Mouse (Mus musculus) neural tube, embryonic 11.5 days (tissue): ENCODE measurements at regions not wholly inside any gene's neighbourhood (a gene's known extent, or its start where the extent isn't known, plus 50 kb on each side); places are given as distances from the start of the nearest gene placed in this dataset.
"Not testable (repeated sequence)": the region's sequence is repeated elsewhere in the genome, so short reads cannot be mapped to it uniquely, and the experiment has no call there.

Experiments
- ATAC-seq: fragments of 200-750 bp; cut with Nextera tagmentation; 2 replicates; pipeline ENCODE4 v1.8.0; 2017; ENCODE audit warnings: moderate number of reproducible peaks, mild to moderate bottlenecking, moderate TSS enrichment, moderate library complexity; ENCODE audit not compliant: insufficient read depth, low FRiP score, low TSS enrichment
- DNase-seq: peaks from one replicate; pipeline ENCODE4 v3.0.0-alpha.2; 2015; ENCODE audit warnings: low spot score
- H3K27ac ChIP-seq: fragments of 300-500 bp; sonication (generic); 2 replicates; pipeline ENCODE4 v1.5.1; 2014; ENCODE audit warnings: low read depth, mild to moderate bottlenecking, low read length
- H3K27me3 ChIP-seq: fragments of 300-500 bp; sonication (generic); 2 replicates; pipeline ENCODE4 v1.6.1; 2014; ENCODE audit warnings: mild to moderate bottlenecking, low read length, mixed read lengths; ENCODE audit not compliant: control insufficient read depth, insufficient read depth
- H3K36me3 ChIP-seq: fragments of 300-500 bp; sonication (generic); 2 replicates; pipeline ENCODE4 v1.6.1; 2014; ENCODE audit warnings: mild to moderate bottlenecking, low read length, moderate library complexity, mixed read lengths; ENCODE audit not compliant: control insufficient read depth, insufficient read depth
- H3K4me1 ChIP-seq: fragments of 300-500 bp; sonication (generic); 2 replicates; pipeline ENCODE4 v1.6.1; 2014; ENCODE audit warnings: low read length, mixed read lengths; ENCODE audit not compliant: control insufficient read depth, insufficient read depth
- H3K4me2 ChIP-seq: fragments of 300-500 bp; sonication (generic); 2 replicates; pipeline ENCODE4 v1.6.1; 2014; ENCODE audit warnings: low read depth, mild to moderate bottlenecking, moderate library complexity
- H3K4me3 ChIP-seq: fragments of 300-500 bp; sonication (generic); 2 replicates; pipeline ENCODE4 v1.5.1; 2014; ENCODE audit warnings: low read depth, low read length
- H3K9ac ChIP-seq: fragments of 300-500 bp; sonication (generic); 2 replicates; pipeline ENCODE4 v1.6.1; 2014; ENCODE audit warnings: mild to moderate bottlenecking, low read length
- H3K9me3 ChIP-seq: fragments of 300-500 bp; sonication (generic); 2 replicates; pipeline ENCODE4 v1.6.1; 2016; ENCODE audit warnings: low read length; ENCODE audit not compliant: control insufficient read depth
- WGBS: fragments of 180-500 bp; shearing (Covaris S2); extraction: QIAGEN DNeasy Blood & Tissue Kit; methylation state at CpG from one replicate; pipeline ENCODE4 v1.1.7; 2014; 5-methylcytosine and 5-hydroxymethylcytosine counted together

DNA sequence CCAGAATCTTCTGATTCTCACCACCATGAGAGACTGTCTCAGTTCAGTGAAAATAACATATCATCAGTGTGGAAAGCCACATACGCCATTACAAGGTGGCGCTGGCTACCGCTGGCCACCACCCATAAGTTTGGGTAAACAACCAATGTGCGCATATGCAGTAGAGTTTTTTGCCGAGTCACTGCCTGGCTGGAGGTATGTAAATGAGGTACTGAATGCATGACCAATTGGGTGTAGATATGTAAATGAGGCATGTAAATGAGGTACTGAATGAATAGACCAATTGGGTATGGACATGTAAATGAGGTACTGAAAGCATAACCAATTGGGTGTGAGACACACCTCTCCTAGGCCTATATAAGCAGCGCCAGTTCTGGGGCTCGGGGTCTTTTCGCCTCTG is 136.3 kb downstream of the Dad1 start:
- H3K4me2 ChIP-seq, H3K27ac ChIP-seq, H3K4me1 ChIP-seq, H3K27me3 ChIP-seq, H3K4me3 ChIP-seq, ATAC-seq, H3K36me3 ChIP-seq, H3K9me3 ChIP-seq, H3K9ac ChIP-seq, DNase-seq: not testable (repeated sequence)
- WGBS = 92% methylated on average over 8 of the region's 8 CpGs

DNA sequence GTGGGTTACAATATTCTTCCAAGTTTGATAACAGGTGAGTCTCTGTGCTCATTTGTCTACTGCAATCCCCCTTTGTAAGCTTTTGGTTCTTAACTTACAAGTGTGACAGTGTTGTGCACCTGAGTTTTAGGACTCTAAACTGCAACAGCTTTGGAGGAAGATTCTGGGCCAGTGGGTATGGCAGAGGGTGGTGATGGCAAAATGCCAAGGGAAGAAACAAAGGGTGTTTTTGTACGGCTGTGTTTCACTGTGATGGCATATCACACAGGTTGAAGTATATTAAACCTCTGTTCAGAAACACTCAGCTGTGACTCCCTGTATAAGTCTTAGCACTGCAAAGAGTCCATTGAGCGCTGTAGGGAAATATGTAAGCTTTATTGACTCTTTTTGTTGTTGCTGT is 140.7 kb downstream of the Dad1 start:
- no peaks in the 10 kb centered on the region for H3K36me3 ChIP-seq
- H3K4me3 ChIP-seq = no peak overlapping the region
- H3K4me1 ChIP-seq = no peaks in the 10 kb centered on the region
- H3K9ac ChIP-seq = no peak overlapping the region
- no peaks in the 10 kb centered on the region for H3K27me3 ChIP-seq
- ATAC-seq (no peak), DNase-seq (no peak)
- 82% methylated on average over 2 of the region's 2 CpGs for WGBS
- H3K4me2 ChIP-seq = no peak overlapping the region
- no peaks in the 10 kb centered on the region; the same call in 1 of the 2 replicates for H3K9me3 ChIP-seq
- no peak overlapping the region for H3K27ac ChIP-seq

GRCm38 (mm10) chr14:54110971-54111370 is 142.9 kb downstream of the Dad1 start:
- DNase-seq = peak; percentile 17
- 80% methylated on average over 3 of the region's 3 CpGs for WGBS

DNA sequence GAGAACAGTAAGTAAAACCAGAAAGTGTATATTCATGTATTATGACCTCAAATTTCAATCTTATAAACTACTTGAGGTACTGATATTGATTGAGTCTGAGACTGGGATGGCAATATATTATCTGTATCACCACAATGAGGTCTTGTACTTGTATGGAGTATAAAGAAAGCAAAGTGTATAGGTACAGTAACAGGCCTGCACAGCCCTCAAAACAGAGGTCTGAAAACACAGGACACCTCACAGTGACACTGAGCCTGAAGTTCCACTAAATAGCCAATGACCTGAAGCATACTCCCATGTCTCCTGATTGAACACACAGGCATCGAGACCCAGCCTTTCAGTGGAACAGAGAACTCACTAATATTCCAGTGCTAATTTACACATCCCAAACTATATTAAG is 144.8 kb downstream of the Dad1 start:
- no peak for DNase-seq
- WGBS = 87% methylated on average over 1 of the region's 1 CpGs
- H3K27me3 ChIP-seq = no peaks in the 10 kb centered on the region
- H3K4me2 ChIP-seq = no peak overlapping the region
- no peak overlapping the region for H3K27ac ChIP-seq
- H3K4me3 ChIP-seq = no peak overlapping the region
- no peaks in the 10 kb centered on the region for H3K4me1 ChIP-seq
- no peaks in the 10 kb centered on the region for H3K9me3 ChIP-seq
- ATAC-seq = no peak
- H3K9ac ChIP-seq = no peak overlapping the region
- no peaks in the 10 kb centered on the region for H3K36me3 ChIP-seq

More at GRCm38 (mm10) chr14:54110971-54111370, 142.9 kb downstream of the Dad1 start:
- H3K4me1 ChIP-seq = no peaks in the 10 kb centered on the region
- no peaks in the 10 kb centered on the region for H3K9me3 ChIP-seq
- H3K4me2 ChIP-seq = no peak overlapping the region
- H3K27me3 ChIP-seq = no peaks in the 10 kb centered on the region
- H3K36me3 ChIP-seq = no peaks in the 10 kb centered on the region
- H3K4me3 ChIP-seq = no peak overlapping the region
- no peak overlapping the region for H3K27ac ChIP-seq
- H3K9ac ChIP-seq = no peak overlapping the region
- ATAC-seq = no peak

- no peaks in the 10 kb centered on the region for H3K27me3 ChIP-seq
- H3K36me3 ChIP-seq = no peaks in the 10 kb centered on the region
- no peaks in the 10 kb centered on the region for H3K4me1 ChIP-seq
- no peak overlapping the region for H3K27ac ChIP-seq
- H3K4me2 ChIP-seq = no peak overlapping the region
- no peak overlapping the region for H3K9ac ChIP-seq
- DNase-seq (no peak), ATAC-seq (0 out of 2 replicates have a peak, but pooled peaks have one; percentile 16)
- H3K4me3 ChIP-seq = no peak overlapping the region
- H3K9me3 ChIP-seq = no peaks in the 10 kb centered on the region
- WGBS = 19% methylated on average over 9 of the region's 9 CpGs
Observed at GRCm38 (mm10) chr14:54108311-54109074, 145.4 kb downstream of the Dad1 start.

DNA sequence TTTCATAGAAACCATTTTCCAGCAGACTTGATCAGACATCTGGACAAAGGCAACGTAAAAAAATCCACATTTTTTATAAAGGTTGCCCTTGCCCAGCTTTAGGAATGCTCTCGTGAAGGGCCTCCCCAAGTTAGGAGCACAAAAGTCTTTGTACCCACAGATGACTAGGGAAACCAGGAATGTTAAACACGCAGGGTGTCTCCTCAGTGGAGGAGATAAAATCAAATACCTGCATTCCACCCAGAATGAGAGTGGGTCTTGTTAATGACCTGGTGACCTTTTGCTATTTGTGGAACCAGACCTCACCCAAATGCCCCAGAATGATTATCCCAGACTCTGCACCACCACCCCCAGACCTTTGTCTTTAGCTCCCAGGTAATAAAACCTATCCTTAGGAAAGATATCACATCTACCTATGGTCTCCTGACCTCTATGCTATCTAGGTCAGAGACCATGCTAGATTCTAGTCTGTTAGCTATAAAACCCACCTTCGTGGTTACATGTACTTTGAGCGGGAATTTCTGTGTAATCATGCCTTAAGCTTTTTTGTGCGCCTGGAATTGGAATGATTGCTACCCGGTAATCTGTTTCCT is 146.6 kb downstream of the Dad1 start:
- DNase-seq (no peak), ATAC-seq (no peak)
- no peak overlapping the region for H3K9ac ChIP-seq
- no peaks in the 10 kb centered on the region for H3K4me1 ChIP-seq
- no peaks in the 10 kb centered on the region for H3K27me3 ChIP-seq
- no peak overlapping the region for H3K4me2 ChIP-seq
- no peak overlapping the region for H3K27ac ChIP-seq
- H3K36me3 ChIP-seq = no peaks in the 10 kb centered on the region
- H3K9me3 ChIP-seq = no peaks in the 10 kb centered on the region
- no peak overlapping the region for H3K4me3 ChIP-seq
- 84% methylated on average over 7 of the region's 7 CpGs for WGBS

GRCm38 (mm10) chr14:54104243-54104642 is 149.7 kb downstream of the Dad1 start:
- ATAC-seq = no peak
- Histone ChIP-seq H3K27ac (no peak overlapping the region), H3K9ac (no peak overlapping the region), H3K9me3 (no peaks in the 10 kb centered on the region), H3K27me3 (no peaks in the 10 kb centered on the region), H3K4me1 (no peaks in the 10 kb centered on the region), H3K4me3 (no peak overlapping the region), H3K4me2 (no peak overlapping the region), H3K36me3 (no peaks in the 10 kb centered on the region)
- no peak for DNase-seq
- 87% methylated on average over 6 of the region's 6 CpGs for WGBS

- ATAC-seq = no peak
- Histone ChIP-seq H3K4me2 (no peak overlapping the region), H3K27me3 (no peaks in the 10 kb centered on the region), H3K9me3 (no peaks in the 10 kb centered on the region), H3K36me3 (no peaks in the 10 kb centered on the region), H3K4me1 (no peaks in the 10 kb centered on the region), H3K4me3 (no peak overlapping the region), H3K27ac (no peak overlapping the region), H3K9ac (no peak overlapping the region)
- 77% methylated on average over 5 of the region's 5 CpGs for WGBS
- DNase-seq = no peak
Observed at GRCm38 (mm10) chr14:54103541-54103940, 150.4 kb downstream of the Dad1 start.

DNA sequence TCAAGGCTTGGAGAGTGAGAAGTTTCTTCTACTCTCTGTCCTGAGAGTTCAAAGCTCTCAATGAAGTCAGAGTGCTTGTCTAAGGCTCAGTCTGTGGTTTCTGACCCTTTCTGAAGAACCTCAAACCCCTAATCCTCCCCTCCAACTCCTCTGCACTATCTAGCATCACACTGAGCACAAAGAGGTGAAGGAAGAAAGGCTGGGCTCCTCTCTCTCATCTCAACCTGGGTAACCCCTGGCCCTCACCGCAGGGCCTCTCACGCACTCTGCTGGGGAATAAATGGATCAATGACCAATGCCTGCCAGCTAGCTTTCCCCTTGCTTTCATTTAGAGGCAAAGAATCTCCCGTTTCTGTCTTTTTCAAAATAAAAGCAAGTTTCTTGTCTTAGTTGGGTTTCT is 150.8 kb downstream of the Dad1 start:
- 75% methylated on average over 3 of the region's 3 CpGs for WGBS

More for the DNA sequence above, 150.8 kb downstream of the Dad1 start:
- ATAC-seq = no peak
- Histone ChIP-seq H3K27me3 (no peaks in the 10 kb centered on the region), H3K4me1 (no peaks in the 10 kb centered on the region), H3K9ac (no peak overlapping the region), H3K4me2 (no peak overlapping the region), H3K4me3 (no peak overlapping the region), H3K36me3 (no peaks in the 10 kb centered on the region), H3K9me3 (no peaks in the 10 kb centered on the region), H3K27ac (no peak overlapping the region)
- DNase-seq = no peak
